Mouse (Mus musculus): ENCODE results near the gene 2010111I01Rik. TPM values are rescaled to one million over a fixed set of nuclear protein-coding genes. Genes with fewer than 3 reads are reported as not detected.

Gene 2010111I01Rik
- polyA plus RNA-seq, 1 experiment from 2014 or later = 34.6 TPM

- H3K4me1 ChIP-seq (replicated peaks) = no peaks in the 10 kb centered on the region
- H3K27ac ChIP-seq = no peak overlapping the region
- no peaks in the 10 kb centered on the region for H3K9me3 ChIP-seq
- no peaks in the 10 kb centered on the region for H3K27me3 ChIP-seq (ENCODE audit: insufficient read depth, poor library complexity, severe bottlenecking)
- H3K4me3 ChIP-seq = no peak overlapping the region
- no peaks in the 10 kb centered on the region for H3K36me3 ChIP-seq
- WGBS = 85% methylated on average over 4 of the region's 4 CpGs
- no peak for DNase-seq (ENCODE audit: low spot score)
Observed at GRCm38 (mm10) chr13:63015362-63015761, 50.7 kb downstream of the 2010111I01Rik start.

GRCm38 (mm10) chr13:63016056-63016455 is 51.4 kb downstream of the 2010111I01Rik start:
- Histone ChIP-seq H3K4me3 (no peak overlapping the region), H3K27me3 (ENCODE audit: insufficient read depth, poor library complexity, severe bottlenecking) (no peaks in the 10 kb centered on the region), H3K36me3 (no peaks in the 10 kb centered on the region), H3K4me1 (replicated peaks) (no peaks in the 10 kb centered on the region), H3K9me3 (no peaks in the 10 kb centered on the region), H3K27ac (no peak overlapping the region)
- no peak for DNase-seq (ENCODE audit: low spot score)
- 93% methylated on average over 3 of the region's 3 CpGs for WGBS

- DNase-seq (ENCODE audit: low spot score) = no peak
- Histone ChIP-seq H3K27me3 (ENCODE audit: insufficient read depth, poor library complexity, severe bottlenecking) (no peaks in the 10 kb centered on the region), H3K4me3 (no peak overlapping the region), H3K9me3 (no peaks in the 10 kb centered on the region), H3K4me1 (replicated peaks) (no peaks in the 10 kb centered on the region), H3K36me3 (no peaks in the 10 kb centered on the region), H3K27ac (no peak overlapping the region)
- WGBS = 79% methylated on average over 7 of the region's 7 CpGs
Observed at GRCm38 (mm10) chr13:63023243-63024217, 58.8 kb downstream of the 2010111I01Rik start.

GRCm38 (mm10) chr13:63030023-63030422 is 65.3 kb downstream of the 2010111I01Rik start:
- Histone ChIP-seq H3K9me3 (no peaks in the 10 kb centered on the region), H3K27me3 (ENCODE audit: insufficient read depth, poor library complexity, severe bottlenecking) (no peaks in the 10 kb centered on the region), H3K27ac (no peak overlapping the region), H3K4me3 (no peak overlapping the region), H3K4me1 (replicated peaks) (0 out of 2 replicates have a peak, but pooled peaks cover 3% of the 10 kb centered on the region), H3K36me3 (no peaks in the 10 kb centered on the region)
- 74% methylated on average over 1 of the region's 1 CpGs for WGBS
- no peak for DNase-seq (ENCODE audit: low spot score)

- Histone ChIP-seq H3K27me3 (ENCODE audit: insufficient read depth, poor library complexity, severe bottlenecking) (no peaks in the 10 kb centered on the region), H3K4me1 (replicated peaks) (0 out of 2 replicates have a peak, but pooled peaks cover 3% of the 10 kb centered on the region)
- 92% methylated on average over 1 of the region's 1 CpGs for WGBS
Observed at GRCm38 (mm10) chr13:63031244-63031643, 66.6 kb downstream of the 2010111I01Rik start.

GRCm38 (mm10) chr13:63032304-63032830 is 67.7 kb downstream of the 2010111I01Rik start:
- Histone ChIP-seq H3K27ac (no peak overlapping the region), H3K4me3 (no peak overlapping the region), H3K36me3 (no peaks in the 10 kb centered on the region), H3K27me3 (ENCODE audit: insufficient read depth, poor library complexity, severe bottlenecking) (no peaks in the 10 kb centered on the region), H3K9me3 (no peaks in the 10 kb centered on the region), H3K4me1 (replicated peaks) (0 out of 2 replicates have a peak, but pooled peaks cover 3% of the 10 kb centered on the region)
- 86% methylated on average over 5 of the region's 5 CpGs for WGBS
- DNase-seq (ENCODE audit: low spot score) = no peak

More at GRCm38 (mm10) chr13:63031244-63031643, 66.6 kb downstream of the 2010111I01Rik start:
- Histone ChIP-seq H3K27ac (no peak overlapping the region), H3K4me3 (no peak overlapping the region), H3K36me3 (no peaks in the 10 kb centered on the region), H3K9me3 (no peaks in the 10 kb centered on the region)
- no peak for DNase-seq (ENCODE audit: low spot score)

- Histone ChIP-seq H3K9me3 (no peaks in the 10 kb centered on the region), H3K27me3 (ENCODE audit: insufficient read depth, poor library complexity, severe bottlenecking) (no peaks in the 10 kb centered on the region), H3K4me1 (replicated peaks) (0 out of 2 replicates have a peak, but pooled peaks cover 3% of the 10 kb centered on the region), H3K27ac (no peak overlapping the region), H3K4me3 (no peak overlapping the region), H3K36me3 (no peaks in the 10 kb centered on the region)
- DNase-seq (ENCODE audit: low spot score) = no peak
- 75% methylated on average over 8 of the region's 8 CpGs for WGBS
Observed at GRCm38 (mm10) chr13:63032958-63033357, 68.3 kb downstream of the 2010111I01Rik start.

GRCm38 (mm10) chr13:63033364-63033763 is 68.7 kb downstream of the 2010111I01Rik start:
- H3K4me3 ChIP-seq = no peak overlapping the region
- no peaks in the 10 kb centered on the region for H3K27me3 ChIP-seq (ENCODE audit: insufficient read depth, poor library complexity, severe bottlenecking)
- no peak overlapping the region for H3K27ac ChIP-seq
- no peak for DNase-seq (ENCODE audit: low spot score)
- WGBS = 96% methylated on average over 2 of the region's 2 CpGs
- 0 out of 2 replicates have a peak, but pooled peaks cover 3% of the 10 kb centered on the region for H3K4me1 ChIP-seq (replicated peaks)
- H3K36me3 ChIP-seq = no peaks in the 10 kb centered on the region
- H3K9me3 ChIP-seq = no peaks in the 10 kb centered on the region

GRCm38 (mm10) chr13:63034666-63035065 is 70.0 kb downstream of the 2010111I01Rik start:
- WGBS = 71% methylated on average over 4 of the region's 4 CpGs
- Histone ChIP-seq H3K4me1 (replicated peaks) (0 out of 2 replicates have a peak, but pooled peaks cover 3% of the 10 kb centered on the region), H3K27me3 (ENCODE audit: insufficient read depth, poor library complexity, severe bottlenecking) (no peaks in the 10 kb centered on the region), H3K27ac (no peak overlapping the region), H3K36me3 (no peaks in the 10 kb centered on the region), H3K4me3 (no peak overlapping the region), H3K9me3 (no peaks in the 10 kb centered on the region)
- DNase-seq (ENCODE audit: low spot score) = no peak

GRCm38 (mm10) chr13:63037906-63038305 is 73.2 kb downstream of the 2010111I01Rik start:
- WGBS = 56% methylated on average over 10 of the region's 10 CpGs
- Histone ChIP-seq H3K36me3 (no peaks in the 10 kb centered on the region), H3K27ac (no peak overlapping the region), H3K4me3 (no peak overlapping the region), H3K27me3 (ENCODE audit: insufficient read depth, poor library complexity, severe bottlenecking) (no peaks in the 10 kb centered on the region), H3K4me1 (replicated peaks) (0 out of 2 replicates have a peak, but pooled peaks cover under 1% of the 10 kb centered on the region), H3K9me3 (no peaks in the 10 kb centered on the region)
- DNase-seq (ENCODE audit: low spot score) = no peak

GRCm38 (mm10) chr13:63038415-63038814 is 73.7 kb downstream of the 2010111I01Rik start:
- no peaks in the 10 kb centered on the region for H3K4me1 ChIP-seq (replicated peaks)
- H3K4me3 ChIP-seq = no peak overlapping the region
- H3K27me3 ChIP-seq (ENCODE audit: insufficient read depth, poor library complexity, severe bottlenecking) = no peaks in the 10 kb centered on the region
- H3K27ac ChIP-seq = no peak overlapping the region
- 89% methylated on average over 2 of the region's 2 CpGs for WGBS
- no peaks in the 10 kb centered on the region for H3K36me3 ChIP-seq
- H3K9me3 ChIP-seq = no peaks in the 10 kb centered on the region
- DNase-seq (ENCODE audit: low spot score) = no peak

- DNase-seq (ENCODE audit: low spot score) = no peak
- Histone ChIP-seq H3K4me1 (replicated peaks) (no peaks in the 10 kb centered on the region), H3K4me3 (no peak overlapping the region), H3K36me3 (no peaks in the 10 kb centered on the region), H3K27ac (no peak overlapping the region), H3K27me3 (ENCODE audit: insufficient read depth, poor library complexity, severe bottlenecking) (no peaks in the 10 kb centered on the region), H3K9me3 (no peaks in the 10 kb centered on the region)
- 86% methylated on average over 1 of the region's 1 CpGs for WGBS
Observed at GRCm38 (mm10) chr13:63038871-63039270, 74.2 kb downstream of the 2010111I01Rik start.

GRCm38 (mm10) chr13:63039326-63039725 is 74.6 kb downstream of the 2010111I01Rik start:
- H3K4me3 ChIP-seq = no peak overlapping the region
- WGBS = 63% methylated on average over 6 of the region's 6 CpGs
- no peaks in the 10 kb centered on the region for H3K4me1 ChIP-seq (replicated peaks)

More at GRCm38 (mm10) chr13:63039326-63039725, 74.6 kb downstream of the 2010111I01Rik start:
- no peaks in the 10 kb centered on the region for H3K27me3 ChIP-seq (ENCODE audit: insufficient read depth, poor library complexity, severe bottlenecking)
- no peaks in the 10 kb centered on the region for H3K9me3 ChIP-seq
- no peak overlapping the region for H3K27ac ChIP-seq
- no peak for DNase-seq (ENCODE audit: low spot score)
- H3K36me3 ChIP-seq = no peaks in the 10 kb centered on the region

Measured in hindbrain, embryonic 10.5 days (tissue).